Comparison of ENCODE assay signal across 23 mouse cellular contexts in the genomic region with DNA sequence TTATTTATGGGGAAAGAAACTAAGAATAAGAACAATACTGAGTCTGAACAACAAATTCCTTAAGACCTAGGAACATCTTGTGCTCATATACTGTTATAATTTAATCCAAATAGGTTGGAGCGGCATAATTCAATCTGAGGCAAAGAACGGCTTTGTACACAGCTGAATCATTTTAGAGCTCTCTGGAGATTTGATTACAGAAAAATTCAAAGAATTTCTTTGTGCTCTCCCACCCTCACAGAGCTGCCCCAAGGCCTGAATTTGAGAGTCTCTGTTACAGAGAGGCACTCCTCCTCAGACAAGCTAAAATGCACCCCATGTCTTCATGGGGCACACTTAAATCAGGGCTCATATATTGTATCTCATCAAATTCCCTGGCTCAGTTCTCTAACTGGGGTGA.
DNase-seq lines count a peak whose midpoint lies in the region; ATAC-seq and TF ChIP-seq lines count a peak whose summit lies in the region.
"Had no signal": no experiment of that assay in that cellular context is flagged by ENCODE, and none has a peak within 500 bp of the region (broad histone marks: within the 10 kb centered on the region; RNA-seq: fewer than 3 reads in every experiment).

No protein-coding gene starts in this region.

- peak overlapping the region; percentile 64 for H3K27ac ChIP-seq in heart, embryonic 10.5 days
- peak overlapping the region; percentile 54; the same call in 1 of the 2 replicates for H3K27ac ChIP-seq in kidney, postnatal 0 days
- H3K27ac ChIP-seq: left cerebral cortex, adult 2 months; liver, embryonic 13.5 days; neural tube, embryonic 15.5 days; stomach, postnatal 0 days had no signal

- no peak overlapping the region for H3K9ac ChIP-seq in kidney, postnatal 0 days (ENCODE audit: low read depth, low read length)
- H3K9ac ChIP-seq: heart, embryonic 12.5 days; liver, embryonic 13.5 days; neural tube, embryonic 15.5 days had no signal

- H3K4me2 ChIP-seq in kidney, postnatal 0 days (ENCODE audit: low read length) = no peak overlapping the region
- H3K4me2 ChIP-seq: heart, embryonic 12.5 days; liver, embryonic 13.5 days; neural tube, embryonic 15.5 days had no signal

- no peak for DNase-seq in heart, embryonic 10.5 days (ENCODE audit: low spot score)
- DNase-seq in heart, postnatal 4 days = no peak
- peak; percentile 90 for DNase-seq in kidney, postnatal 0 days (ENCODE audit: low spot score)
- no peak for DNase-seq in kidney, postnatal 25 days
- DNase-seq in testis, postnatal 14 days (ENCODE audit: low spot score) = peak; percentile 19
- no peak for DNase-seq in testis, postnatal 10 days (ENCODE audit: low spot score)
- peak; percentile 12 for DNase-seq in mesoderm, embryonic 11.5 days (ENCODE audit: low read depth, low spot score)
- no peak for DNase-seq in urinary bladder, postnatal 36 days (ENCODE audit: low spot score in 2 of 2)
- DNase-seq: adrenal gland, postnatal 36 days; B cell, adult 2 months; cerebellum, adult 8-10 months; gastrocnemius, postnatal 14 days; liver, embryonic 13.5 days; lung, postnatal 10 days; right cerebral cortex, postnatal 25 days; thymus, postnatal 25 days had no signal

- no peak for ATAC-seq in kidney, postnatal 0 days (replicated peaks; ENCODE audit: low FRiP score, low read depth)
- ATAC-seq: inflammation-experienced regulatory T-cells, adult 6 months had no signal

- no peaks in the 10 kb centered on the region for H3K27me3 ChIP-seq in heart, embryonic 10.5 days (ENCODE audit: insufficient read depth, poor library complexity, severe bottlenecking)
- H3K27me3 ChIP-seq in kidney, postnatal 0 days (ENCODE audit: insufficient read depth, low read length) = no peaks in the 10 kb centered on the region
- H3K27me3 ChIP-seq: heart, embryonic 12.5 days; liver, embryonic 13.5 days; megakaryocyte, embryonic 14.5 days; neural tube, embryonic 15.5 days had no signal

- H3K4me1 ChIP-seq in heart, embryonic 10.5 days = peaks cover 12% of the 10 kb centered on the region; the same call in 1 of the 2 replicates
- 0 out of 2 replicates have a peak, but pooled peaks cover 5% of the 10 kb centered on the region for H3K4me1 ChIP-seq in kidney, postnatal 0 days (replicated peaks; ENCODE audit: insufficient read depth, low read length)
- H3K4me1 ChIP-seq: liver, embryonic 13.5 days; megakaryocyte, embryonic 14.5 days; neural tube, embryonic 15.5 days had no signal

- H3K36me3 ChIP-seq in heart, embryonic 10.5 days = no peaks in the 10 kb centered on the region
- H3K36me3 ChIP-seq in kidney, postnatal 0 days (ENCODE audit: insufficient read depth, low read length) = no peaks in the 10 kb centered on the region
- H3K36me3 ChIP-seq: heart, embryonic 12.5 days; liver, embryonic 13.5 days; neural tube, embryonic 15.5 days had no signal

- H3K9me3 ChIP-seq in heart, embryonic 10.5 days = no peaks in the 10 kb centered on the region
- H3K9me3 ChIP-seq in kidney, postnatal 0 days (replicated peaks; ENCODE audit: low read length) = no peaks in the 10 kb centered on the region
- H3K9me3 ChIP-seq: heart, embryonic 12.5 days; liver, embryonic 13.5 days; megakaryocyte, embryonic 14.5 days; neural tube, embryonic 15.5 days had no signal

- no peak overlapping the region for H3K4me3 ChIP-seq in heart, embryonic 10.5 days
- H3K4me3 ChIP-seq in kidney, postnatal 0 days (replicated peaks; ENCODE audit: low read depth, low read length) = no peak overlapping the region
- H3K4me3 ChIP-seq: heart, embryonic 12.5 days; left cerebral cortex, adult 2 months; liver, embryonic 13.5 days; megakaryocyte, embryonic 14.5 days; myocyte; neural tube, embryonic 15.5 days had no signal

- 60% methylated on average over 2 of the region's 2 CpGs for WGBS in heart, embryonic 10.5 days
- 34% methylated on average over 2 of the region's 2 CpGs for WGBS in kidney, postnatal 0 days

- TF ChIP-seq CTCF in kidney, postnatal 0 days (IDR thresholded peaks at IDR 0.05; ENCODE audit: low read depth) = no peak

Comparison
In these comparisons a context has a peak if more than half of its experiments do, and no peak if none do; other contexts are left out.
1. DNase-seq: peak in kidney, postnatal 0 days (single experiment), testis, postnatal 14 days (single experiment) and mesoderm, embryonic 11.5 days (single experiment); none in heart, embryonic 10.5 days (single experiment), heart, postnatal 4 days (single experiment), kidney, postnatal 25 days (0 of 2), testis, postnatal 10 days (single experiment) and urinary bladder, postnatal 36 days (0 of 2).